Mouse (Mus musculus) thymus, postnatal 0 days (tissue): ENCODE measurements around the gene Syt16. TPM values are rescaled to one million over a fixed set of nuclear protein-coding genes. Genes with fewer than 3 reads are reported as not detected.

Experiments used
- DNase-seq: peaks from one replicate; pipeline ENCODE4 v3.0.0-alpha.2; 2015; ENCODE audit warnings: low spot score
- polyA plus RNA-seq: library from polyadenylated mRNA; unstranded; fragments of >200 nt; fragmentation: Nextera tagmentation; extraction: Ambion mirVana; gene quantifications from 2 replicates; pipeline ENCODE4 v1.2.1, GENCODE M21; 2015

The Syt16 gene
- polyA plus RNA-seq, 1 experiment from 2014 or later: 0.09 TPM

- peak; percentile 47 for DNase-seq
These were observed 12.0 kb downstream of the Syt16 start for GRCm38 (mm10) chr12:74009448-74009911.

GRCm38 (mm10) chr12:74013739-74014138 is 16.3 kb downstream of the Syt16 start:
- peak; percentile 56 for DNase-seq

GRCm38 (mm10) chr12:74014739-74015270 is 17.3 kb downstream of the Syt16 start:
- peak; percentile 47 for DNase-seq

- no peak for DNase-seq
These were observed 18.0 kb downstream of the Syt16 start for GRCm38 (mm10) chr12:74015491-74015890.

GRCm38 (mm10) chr12:74023260-74023659 is 25.8 kb downstream of the Syt16 start:
- DNase-seq: no peak

- no peak for DNase-seq
These were observed 27.5 kb downstream of the Syt16 start for GRCm38 (mm10) chr12:74024912-74025311.

GRCm38 (mm10) chr12:74043225-74043624 is 45.8 kb downstream of the Syt16 start:
- no peak for DNase-seq

- DNase-seq: no peak
These were observed 46.3 kb downstream of the Syt16 start for GRCm38 (mm10) chr12:74043755-74044154.

GRCm38 (mm10) chr12:74044241-74044640 is 46.8 kb downstream of the Syt16 start:
- DNase-seq: no peak

GRCm38 (mm10) chr12:74055336-74055931 is 58.0 kb downstream of the Syt16 start:
- peak; percentile 13 for DNase-seq

- no peak for DNase-seq
These were observed 58.7 kb downstream of the Syt16 start for GRCm38 (mm10) chr12:74056162-74056561.

GRCm38 (mm10) chr12:74062547-74062946 is 65.1 kb downstream of the Syt16 start:
- DNase-seq: no peak

- no peak for DNase-seq
These were observed 71.5 kb downstream of the Syt16 start for GRCm38 (mm10) chr12:74068912-74069311.

GRCm38 (mm10) chr12:74075590-74075989 is 78.1 kb downstream of the Syt16 start:
- no peak for DNase-seq

GRCm38 (mm10) chr12:74076091-74076490 is 78.6 kb downstream of the Syt16 start:
- no peak for DNase-seq

- DNase-seq: no peak
These were observed 83.7 kb downstream of the Syt16 start for GRCm38 (mm10) chr12:74081122-74081521.

GRCm38 (mm10) chr12:74084389-74084788 is 86.9 kb downstream of the Syt16 start:
- no peak for DNase-seq

GRCm38 (mm10) chr12:74087086-74087485 is 89.6 kb downstream of the Syt16 start:
- no peak for DNase-seq

- DNase-seq: no peak
These were observed 92.1 kb downstream of the Syt16 start for GRCm38 (mm10) chr12:74089342-74090131.

- DNase-seq: no peak
These were observed 95.1 kb downstream of the Syt16 start for GRCm38 (mm10) chr12:74092546-74092945.

- DNase-seq: no peak
These were observed 95.6 kb downstream of the Syt16 start for GRCm38 (mm10) chr12:74093110-74093509.

GRCm38 (mm10) chr12:74094701-74095100 is 97.2 kb downstream of the Syt16 start:
- no peak for DNase-seq
